Mouse (Mus musculus) cerebellum, adult 2 months (tissue): Measurements from ENCODE around the gene 2310034C09Rik.
"Not testable (repeated sequence)": the region's sequence is repeated elsewhere in the genome, so short reads cannot be mapped to it uniquely, and the experiment has no call there.

ENCODE experiments used
- CTCF ChIP-seq: fragments of 200-500 bp; IDR thresholded peaks from 2 replicates; pipeline ENCODE4 v1.5.1; 2011; ENCODE audit warnings: low read depth, mild to moderate bottlenecking, control low read depth, low read length, moderate library complexity, borderline replicate concordance; ENCODE audit not compliant: insufficient read depth
- POLR2A ChIP-seq: fragments of 200-500 bp; IDR thresholded peaks from 2 replicates; pipeline ENCODE4 v1.6.1; 2011; ENCODE audit warnings: low read length, control low read depth, borderline replicate concordance; ENCODE audit not compliant: insufficient read depth

- TF ChIP-seq POLR2A, CTCF: not testable (repeated sequence)
Measured at GRCm38 (mm10) chr16:88758547-88758946, at the start of gene 2310034C09Rik.
